Mouse (Mus musculus): ENCODE data around the gene Rpl11.

DNA sequence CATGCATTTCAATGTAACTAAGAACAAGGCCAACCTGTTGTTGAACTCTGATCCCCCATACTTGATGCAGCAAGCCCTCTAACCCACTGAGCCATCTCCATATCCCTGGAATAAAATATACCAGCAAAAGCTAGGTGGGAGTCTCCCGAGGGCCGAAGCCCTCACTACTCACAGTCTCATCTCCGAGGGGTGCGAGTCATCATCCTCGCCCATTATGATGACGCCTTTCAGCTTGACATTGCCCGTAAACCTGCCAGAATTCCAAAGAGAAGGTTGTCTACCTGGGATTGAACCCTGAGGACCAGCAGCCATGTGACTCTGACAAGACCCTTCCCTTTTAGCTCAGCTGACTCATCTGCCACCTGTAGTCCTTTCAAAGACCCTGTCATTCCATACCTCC, 67.5 kb downstream of the Rpl11 start:
- TF ChIP-seq POLR2A (IDR thresholded peaks at IDR 0.05; ENCODE audit: low read depth, low read length) (no peak), CTCF (conservative IDR thresholded peaks at IDR 0.05; ENCODE audit: insufficient read depth, insufficient read length, low read depth, low read length) (no peak)
